Mouse (Mus musculus) midbrain, embryonic 12.5 days (tissue): ENCODE results near the gene Eif4g3. TPM values are rescaled to one million over a fixed set of nuclear protein-coding genes. Genes with fewer than 3 reads are reported as not detected.

ENCODE experiments used
- ATAC-seq: fragments of 200-750 bp; cut with Nextera tagmentation; 2 replicates; pipeline ENCODE4 v1.8.0; 2017; ENCODE audit warnings: low read depth, moderate TSS enrichment, moderate library complexity; ENCODE audit not compliant: low FRiP score
- H3K27ac ChIP-seq: fragments of 300-500 bp; sonication (generic); replicated peaks from 2 replicates; pipeline ENCODE4 v1.5.1; 2016; ENCODE audit warnings: mild to moderate bottlenecking
- H3K27me3 ChIP-seq: fragments of 300-500 bp; sonication (generic); 2 replicates; pipeline ENCODE4 v1.6.1; 2016; ENCODE audit warnings: mild to moderate bottlenecking
- H3K36me3 ChIP-seq: fragments of 300-500 bp; sonication (generic); 2 replicates; pipeline ENCODE4 v1.6.1; 2016
- H3K4me1 ChIP-seq: fragments of 300-500 bp; sonication (generic); 2 replicates; pipeline ENCODE4 v1.6.1; 2016
- H3K4me2 ChIP-seq: fragments of 300-500 bp; sonication (generic); replicated peaks from 2 replicates; pipeline ENCODE4 v1.6.1; 2016; ENCODE audit warnings: mild to moderate bottlenecking, moderate library complexity
- H3K4me3 ChIP-seq: fragments of 300-500 bp; sonication (generic); 2 replicates; pipeline ENCODE4 v1.5.1; 2016; ENCODE audit warnings: mild to moderate bottlenecking
- H3K9ac ChIP-seq: fragments of 300-500 bp; sonication (generic); replicated peaks from 2 replicates; pipeline ENCODE4 v1.6.1; 2016; ENCODE audit warnings: mild to moderate bottlenecking, moderate library complexity
- H3K9me3 ChIP-seq: fragments of 300-500 bp; sonication (generic); 2 replicates; pipeline ENCODE4 v1.6.1; 2016; ENCODE audit warnings: mild to moderate bottlenecking
- WGBS: fragments of 180-500 bp; shearing (Covaris S2); methylation state at CpG from one replicate; pipeline ENCODE4 v1.1.7; 2016; 5-methylcytosine and 5-hydroxymethylcytosine counted together
- microRNA-seq: library from miRNA; unstranded; fragments of <30 nt; microRNA quantifications from one replicate; pipeline ENCODE4, GENCODE M21; 2017
- polyA plus RNA-seq: library from polyadenylated mRNA; unstranded; fragments of >200 nt; fragmentation: Nextera tagmentation; extraction: Ambion mirVana; gene quantifications from 2 replicates; pipeline ENCODE4 v1.2.1, GENCODE M21; 2016

Gene Eif4g3
- polyA plus RNA-seq, 1 experiment from 2014 or later, result 61.6 TPM

- no peak overlapping the region for H3K9ac ChIP-seq
- H3K4me3 ChIP-seq, result no peak overlapping the region
- no peak overlapping the region for H3K4me2 ChIP-seq
- H3K27me3 ChIP-seq, result no peaks in the 10 kb centered on the region
- H3K9me3 ChIP-seq, result no peaks in the 10 kb centered on the region
- WGBS, result 92% methylated on average over 5 of the region's 5 CpGs
- no peak overlapping the region for H3K27ac ChIP-seq
- no peak for ATAC-seq
- H3K4me1 ChIP-seq, result peaks cover 27% of the 10 kb centered on the region
- H3K36me3 ChIP-seq, result peaks cover 50% of the 10 kb centered on the region
These were observed 228.6 kb downstream of the Eif4g3 start for GRCm38 (mm10) chr4:138221406-138221805.

- Histone ChIP-seq H3K9ac (no peak overlapping the region), H3K36me3 (peaks cover 60% of the 10 kb centered on the region), H3K27ac (no peak overlapping the region), H3K4me3 (no peak overlapping the region), H3K9me3 (no peaks in the 10 kb centered on the region), H3K27me3 (no peaks in the 10 kb centered on the region), H3K4me2 (no peak overlapping the region), H3K4me1 (peaks cover 27% of the 10 kb centered on the region)
- 88% methylated on average over 5 of the region's 5 CpGs for WGBS
- ATAC-seq, result no peak
These were observed 229.6 kb downstream of the Eif4g3 start for GRCm38 (mm10) chr4:138222396-138222795.

- no peaks in the 10 kb centered on the region for H3K9me3 ChIP-seq
- no peak overlapping the region for H3K27ac ChIP-seq
- H3K36me3 ChIP-seq, result peaks cover 70% of the 10 kb centered on the region
- WGBS, result 88% methylated on average over 10 of the region's 10 CpGs
- no peak for ATAC-seq
- no peak overlapping the region for H3K9ac ChIP-seq
- no peaks in the 10 kb centered on the region for H3K27me3 ChIP-seq
- H3K4me1 ChIP-seq, result peaks cover 18% of the 10 kb centered on the region
- H3K4me3 ChIP-seq, result no peak overlapping the region
- H3K4me2 ChIP-seq, result no peak overlapping the region
These were observed 230.8 kb downstream of the Eif4g3 start for GRCm38 (mm10) chr4:138223623-138224022.

GRCm38 (mm10) chr4:138246756-138247665 is 254.2 kb downstream of the Eif4g3 start:
- Histone ChIP-seq H3K4me1 (peaks cover 27% of the 10 kb centered on the region), H3K9ac (no peak overlapping the region), H3K27me3 (peaks cover 37% of the 10 kb centered on the region), H3K27ac (0 out of 2 replicates have a peak overlapping the region, but pooled peaks have one; percentile 10), H3K36me3 (peaks cover 56% of the 10 kb centered on the region), H3K9me3 (no peaks in the 10 kb centered on the region), H3K4me2 (no peak overlapping the region), H3K4me3 (no peak overlapping the region)
- 74% methylated on average over 27 of the region's 27 CpGs for WGBS
- ATAC-seq, result no peak

DNA sequence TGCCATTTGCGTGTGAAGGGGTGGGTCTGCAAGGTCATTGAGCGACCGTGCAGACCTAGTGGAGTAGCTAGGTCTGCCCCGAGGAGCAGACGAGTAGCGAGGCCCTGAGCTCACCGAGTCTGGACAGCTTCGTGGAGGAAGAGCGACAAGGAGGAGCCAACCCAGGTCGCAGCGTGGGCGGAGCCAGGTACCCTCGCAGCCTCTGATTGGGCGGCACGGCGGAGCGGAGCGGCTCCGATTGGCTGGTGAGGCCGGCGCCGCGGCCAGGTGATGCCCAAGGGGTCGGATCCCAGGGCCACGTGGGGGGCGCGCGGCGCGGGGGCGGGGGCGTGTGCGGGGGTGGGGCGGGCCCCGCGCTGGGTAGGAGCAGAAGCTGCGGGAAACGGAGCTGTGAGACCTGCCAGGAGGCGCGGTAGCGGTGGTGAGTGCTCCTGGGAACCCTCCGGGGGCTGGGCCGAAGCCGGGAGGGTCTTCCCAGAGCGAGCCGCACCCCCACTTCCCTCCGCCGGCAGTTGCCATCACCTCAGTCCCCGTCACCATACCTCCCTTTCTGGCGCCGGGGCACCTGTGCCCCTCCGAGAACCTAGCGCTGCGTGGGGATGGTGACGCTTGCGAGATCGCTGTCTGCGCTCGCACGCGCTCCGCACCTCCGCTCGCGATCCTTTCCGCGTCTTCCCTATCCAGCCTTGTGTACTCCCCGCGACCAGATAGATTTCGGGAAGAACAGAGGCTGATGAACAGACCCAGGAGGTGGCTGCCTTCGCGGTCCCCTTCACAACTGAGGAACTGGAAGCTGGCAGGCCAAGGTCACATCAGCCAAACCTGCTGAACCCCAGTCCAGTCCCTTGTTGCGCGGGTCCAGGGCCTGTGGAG is 257.5 kb downstream of the Eif4g3 start, which contains the start of the genes Sh2d5 and Kif17:
Gene Sh2d5 (plus strand): TSS at position 316 of the 873 bp plus-strand sequence.
Gene Kif17 (plus strand): TSS at position 348 of the 873 bp plus-strand sequence.
- no peaks in the 10 kb centered on the region for H3K9me3 ChIP-seq
- H3K27me3 ChIP-seq, result peaks cover 69% of the 10 kb centered on the region
- peak within 1 kb of the TSS; percentile 57 for H3K4me3 ChIP-seq
- peak; percentile 87 for ATAC-seq
- H3K4me2 ChIP-seq, result peak within 1 kb of the TSS; percentile 96
- peaks cover 32% of the 10 kb centered on the region for H3K4me1 ChIP-seq
- peak within 1 kb of the TSS; percentile 31 for H3K27ac ChIP-seq
- peaks cover 24% of the 10 kb centered on the region for H3K36me3 ChIP-seq
- peak within 1 kb of the TSS; percentile 52 for H3K9ac ChIP-seq
- 1% methylated on average over 72 of the region's 74 CpGs for WGBS

- Histone ChIP-seq H3K4me3 (peak overlapping the region; percentile 24), H3K4me2 (peak overlapping the region; percentile 96), H3K36me3 (peaks cover 11% of the 10 kb centered on the region), H3K27ac (peak overlapping the region; percentile 50; the same call in 1 of the 2 replicates), H3K4me1 (peaks cover 32% of the 10 kb centered on the region), H3K9ac (peak overlapping the region; percentile 34), H3K27me3 (peaks cover 80% of the 10 kb centered on the region), H3K9me3 (no peaks in the 10 kb centered on the region)
- 0% methylated on average over 14 of the region's 14 CpGs for WGBS
- ATAC-seq, result no peak
These were observed 259.0 kb downstream of the Eif4g3 start for GRCm38 (mm10) chr4:138251819-138252218.

- Histone ChIP-seq H3K9me3 (no peaks in the 10 kb centered on the region), H3K27me3 (peaks cover 84% of the 10 kb centered on the region)
- WGBS, result 15% methylated on average over 5 of the region's 5 CpGs
These were observed 259.4 kb downstream of the Eif4g3 start for GRCm38 (mm10) chr4:138252231-138252630.

GRCm38 (mm10) chr4:138257116-138257687 is 264.4 kb downstream of the Eif4g3 start:
- no peak overlapping the region for H3K4me3 ChIP-seq

More at GRCm38 (mm10) chr4:138252231-138252630, 259.4 kb downstream of the Eif4g3 start:
- no peak for ATAC-seq
- peak overlapping the region; percentile 96 for H3K4me2 ChIP-seq
- no peak overlapping the region; the same call in 1 of the 2 replicates for H3K27ac ChIP-seq
- H3K4me1 ChIP-seq, result peaks cover 32% of the 10 kb centered on the region
- H3K4me3 ChIP-seq, result peak overlapping the region; percentile 24
- H3K36me3 ChIP-seq, result 0 out of 2 replicates have a peak, but pooled peaks cover 7% of the 10 kb centered on the region
- H3K9ac ChIP-seq, result peak overlapping the region; percentile 34; the same call in 1 of the 2 replicates

More at GRCm38 (mm10) chr4:138257116-138257687, 264.4 kb downstream of the Eif4g3 start:
- no peaks in the 10 kb centered on the region for H3K36me3 ChIP-seq
- no peak overlapping the region for H3K9ac ChIP-seq
- peaks cover 63% of the 10 kb centered on the region for H3K27me3 ChIP-seq
- H3K4me1 ChIP-seq, result peaks cover 4% of the 10 kb centered on the region
- no peak for ATAC-seq
- no peaks in the 10 kb centered on the region for H3K9me3 ChIP-seq
- 84% methylated on average over 22 of the region's 22 CpGs for WGBS
- H3K4me2 ChIP-seq, result no peak overlapping the region
- no peak overlapping the region for H3K27ac ChIP-seq

Small RNA genes lying within 50 kb of the gene (microRNA-seq; reads per million reads assigned to microRNA genes)
- gene Mir6399, result 0.93 reads per million

Other genes starting within 250 kb of the Eif4g3 start
- gene Alpl, start 196.6 kb upstream of the Eif4g3 start, polyA plus RNA-seq, result 14.7 and 17.1 TPM in 2 replicates
- 17.8 and 21.0 TPM in 2 replicates for gene Ece1, start 130.8 kb upstream of the Eif4g3 start, polyA plus RNA-seq
- gene Hp1bp3, start 223.3 kb downstream of the Eif4g3 start, polyA plus RNA-seq, result 217 and 228 TPM in 2 replicates